Mouse (Mus musculus): ENCODE measurements around the gene Scn7a.

Scn7a gene

DNA sequence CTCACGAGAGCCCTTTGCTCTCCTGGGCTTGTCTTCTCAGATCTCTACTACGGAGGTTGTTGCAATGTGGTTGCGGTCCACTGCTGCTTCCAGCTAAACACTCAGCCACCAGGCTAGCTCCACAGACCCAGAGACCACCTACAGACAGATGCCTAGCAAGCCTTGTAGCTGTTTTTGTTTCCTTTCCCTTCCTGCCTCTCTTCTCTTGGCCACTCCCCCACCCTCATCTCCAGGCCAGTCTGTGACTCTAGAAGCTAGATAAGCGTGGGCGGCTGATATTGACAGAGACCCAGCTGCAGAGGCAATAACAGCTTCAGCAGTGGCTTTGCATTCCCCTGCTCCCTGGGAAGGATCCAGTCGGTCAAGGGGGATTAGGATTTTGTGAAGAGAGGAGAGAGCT, at the start of gene Scn7a:
Gene Scn7a (minus strand): TSS at position 150 of the 400 bp plus-strand sequence.
- no peak for DNase-seq (ENCODE audit: low spot score in 2 of 2)

DNA sequence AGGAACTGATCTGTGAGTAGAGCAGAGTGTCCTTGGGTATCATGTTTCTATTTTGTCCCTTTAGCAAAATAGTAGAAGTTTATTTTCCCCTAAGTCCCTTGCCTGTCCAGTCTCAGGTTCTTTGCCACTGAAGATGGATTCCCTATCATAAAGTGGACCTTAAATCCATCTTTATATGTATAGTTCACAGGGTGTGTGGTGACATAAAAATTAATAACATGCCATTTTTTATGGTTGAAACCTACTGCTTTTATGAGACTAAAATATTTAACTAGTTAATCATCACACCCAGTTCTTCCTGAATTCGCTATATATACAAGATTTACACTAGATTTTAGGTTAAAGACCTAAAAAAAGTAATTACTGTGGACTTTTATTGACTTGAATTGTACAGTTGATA, 43.0 kb upstream of the Scn7a start:
- no peak for DNase-seq (ENCODE audit: low spot score in 2 of 2)

- no peak for DNase-seq (ENCODE audit: low spot score in 2 of 2)
Measured at GRCm38 (mm10) chr2:66819862-66820559, 35.3 kb upstream of the Scn7a start.

DNA sequence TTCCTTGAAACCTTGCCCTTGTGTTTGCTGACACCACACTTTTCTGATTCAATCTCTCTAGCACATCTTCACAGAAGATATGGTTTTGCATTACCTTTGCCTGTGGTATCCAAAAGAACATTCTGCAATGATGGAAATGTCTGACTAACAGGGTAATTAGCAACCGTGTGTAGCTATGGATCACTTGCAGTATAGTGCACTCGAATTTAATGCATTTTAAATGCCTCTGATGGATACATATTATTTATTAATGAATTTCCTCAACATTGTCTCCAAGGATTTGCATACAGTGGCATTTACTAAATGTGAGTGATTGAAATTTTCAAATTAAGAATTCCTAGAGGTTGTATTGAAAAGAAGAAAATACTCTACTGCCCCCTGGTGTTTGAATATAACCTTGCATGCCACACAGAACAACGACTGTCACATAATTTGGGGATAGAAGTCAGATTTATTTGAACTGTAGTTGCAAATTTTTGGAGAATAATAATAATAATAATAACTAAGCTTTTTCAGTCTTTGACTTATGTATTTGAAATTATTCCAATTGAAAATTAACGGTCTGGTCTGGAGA, 15.0 kb upstream of the Scn7a start:
- no peak for DNase-seq (ENCODE audit: low spot score in 2 of 2)

- DNase-seq (ENCODE audit: low spot score in 2 of 2), result no peak
Measured at GRCm38 (mm10) chr2:66797493-66797892, 12.8 kb upstream of the Scn7a start.

DNA sequence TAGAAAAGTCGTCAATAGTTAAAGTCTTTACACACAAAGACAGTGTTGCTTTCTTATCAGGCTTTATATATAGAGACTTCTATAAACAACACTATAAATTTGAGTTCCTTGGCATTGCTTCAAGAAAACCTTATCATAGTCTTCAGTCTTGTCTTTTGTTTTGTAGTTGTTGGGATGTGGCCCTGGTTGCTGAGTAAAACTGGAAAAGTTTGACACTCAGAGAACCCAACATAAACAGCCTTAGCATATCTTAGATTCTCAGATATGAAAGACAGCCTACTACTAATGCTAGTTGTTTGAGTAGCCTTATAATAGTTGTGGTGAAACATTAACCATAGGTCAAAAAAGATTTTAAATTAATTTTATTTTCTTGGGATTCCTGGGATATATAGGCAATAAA, 6.9 kb upstream of the Scn7a start:
- DNase-seq (ENCODE audit: low spot score in 2 of 2), result no peak

GRCm38 (mm10) chr2:66780884-66781283, 3.8 kb downstream of the Scn7a start:
- no peak for DNase-seq (ENCODE audit: low spot score in 2 of 2)

DNA sequence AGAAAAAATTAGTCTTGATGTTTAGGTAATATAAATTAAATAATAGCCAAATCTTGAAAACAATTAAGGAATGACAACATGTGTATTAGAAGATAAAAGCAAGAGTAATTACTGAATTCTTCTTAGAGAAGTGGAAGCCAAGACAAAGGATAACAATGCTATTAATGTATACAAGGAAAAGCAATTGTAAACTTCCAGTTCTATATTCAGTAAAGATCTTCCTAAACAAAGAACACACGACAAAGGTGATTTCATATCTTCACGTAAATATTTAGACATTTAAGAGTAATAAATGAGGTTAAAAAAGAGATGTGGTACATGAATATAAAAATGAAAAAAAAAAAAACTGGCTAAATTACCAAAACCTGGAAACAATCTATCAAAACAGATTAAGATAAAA, 16.7 kb downstream of the Scn7a start:
- no peak for DNase-seq (ENCODE audit: low spot score in 2 of 2)

- DNase-seq (ENCODE audit: low spot score in 2 of 2), result no peak
Measured at GRCm38 (mm10) chr2:66765170-66765569, 19.5 kb downstream of the Scn7a start.

DNA sequence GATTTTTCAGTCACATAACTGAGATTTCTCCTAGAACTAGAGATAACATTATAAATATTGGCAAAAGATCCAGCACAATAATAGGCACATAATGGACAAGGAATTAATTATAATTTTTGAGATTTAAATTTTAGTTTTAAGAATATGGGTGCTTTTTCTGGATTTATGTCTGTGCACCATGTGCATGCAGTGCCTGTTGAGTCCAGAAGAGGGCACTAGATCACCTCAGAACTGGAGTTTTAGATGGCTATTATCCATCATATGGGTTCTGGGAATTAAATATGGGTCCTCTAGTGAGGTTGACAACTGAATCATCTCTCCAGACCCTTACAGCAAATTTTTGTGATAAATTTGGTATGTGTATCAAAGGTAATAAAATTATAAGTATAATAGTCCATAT, 21.8 kb downstream of the Scn7a start:
- no peak for DNase-seq (ENCODE audit: low spot score in 2 of 2)

DNA sequence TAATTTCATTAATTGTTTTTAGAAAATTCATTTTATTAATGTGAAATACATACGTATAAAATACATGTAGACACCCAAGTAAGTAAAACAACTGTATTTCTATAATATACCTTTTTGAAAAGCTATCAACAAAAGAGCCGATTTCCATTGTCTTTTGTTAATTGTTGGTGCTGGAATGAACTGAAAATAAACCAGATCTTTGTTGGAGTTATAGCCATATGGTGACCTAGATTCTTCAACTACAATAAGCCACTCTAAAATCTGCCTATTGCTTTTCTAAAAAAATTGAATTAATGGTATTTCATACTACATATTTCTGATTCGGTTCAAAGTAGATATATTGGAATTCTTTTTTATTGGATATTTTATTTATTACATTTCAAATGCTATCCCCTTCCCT, 56.7 kb downstream of the Scn7a start:
- DNase-seq (ENCODE audit: low spot score in 2 of 2), result no peak

DNA sequence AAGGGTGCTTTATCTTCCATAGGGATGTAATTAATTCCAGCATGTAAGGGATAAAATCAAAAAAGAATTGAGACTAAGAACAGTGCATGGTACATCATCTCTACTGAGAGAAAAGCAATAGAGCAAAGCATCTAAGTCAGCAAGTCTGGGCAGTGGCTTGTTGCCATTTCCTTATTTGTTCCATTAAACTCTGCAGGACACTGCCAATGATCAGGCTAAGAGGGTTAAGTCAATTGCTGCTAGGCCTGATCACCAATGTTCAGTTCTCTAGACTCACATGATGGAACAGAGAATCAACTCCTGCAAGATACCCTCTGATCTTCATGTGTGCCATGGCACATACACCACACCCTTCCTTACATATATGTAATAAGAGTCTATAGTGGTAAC, 57.1 kb downstream of the Scn7a start:
- DNase-seq (ENCODE audit: low spot score in 2 of 2), result no peak

- no peak for DNase-seq (ENCODE audit: low spot score in 2 of 2)
Measured at GRCm38 (mm10) chr2:66726878-66727584, 57.7 kb downstream of the Scn7a start.

- DNase-seq (ENCODE audit: low spot score in 2 of 2), result no peak
Measured at GRCm38 (mm10) chr2:66712071-66712470, 72.6 kb downstream of the Scn7a start.

DNA sequence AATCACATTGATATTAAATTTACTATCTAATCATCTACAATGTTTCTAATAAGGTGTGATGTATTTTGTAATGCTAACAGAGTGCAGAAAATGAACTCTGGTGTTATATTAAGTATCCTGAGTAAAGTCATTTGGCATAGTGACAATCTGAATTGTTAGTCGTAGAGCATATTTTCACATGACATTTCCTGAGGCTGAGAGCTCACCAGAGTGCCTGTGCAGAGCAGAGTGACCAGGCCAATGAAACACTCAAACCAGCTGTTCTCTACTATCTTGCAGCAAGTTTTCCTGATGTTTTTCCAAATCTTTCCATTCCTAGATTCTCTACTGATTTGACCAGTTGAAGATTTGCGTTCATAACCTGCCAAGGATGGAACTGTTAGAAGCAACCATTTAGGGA, 92.4 kb downstream of the Scn7a start:
- no peak for DNase-seq (ENCODE audit: low spot score in 2 of 2)

DNA sequence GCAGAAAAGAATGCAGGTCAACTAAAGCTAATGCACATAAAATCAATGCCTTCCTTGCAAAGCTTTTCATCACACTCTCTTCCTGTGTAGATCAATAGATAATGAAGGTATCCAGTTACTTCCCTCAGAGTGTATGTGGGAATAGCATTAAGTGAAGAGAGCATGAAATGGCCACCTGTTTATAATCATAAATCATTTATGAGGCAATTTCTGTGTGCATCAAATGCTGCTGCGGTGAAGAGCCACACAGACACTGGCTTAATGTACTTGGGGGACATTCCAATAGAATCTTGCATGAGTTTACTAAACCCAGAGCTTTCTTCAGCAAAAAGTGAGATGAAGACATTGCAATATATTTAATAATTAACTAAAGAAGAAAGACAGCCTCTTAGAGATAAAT, 122.7 kb downstream of the Scn7a start:
- no peak for DNase-seq (ENCODE audit: low spot score in 2 of 2)

- DNase-seq (ENCODE audit: low spot score in 2 of 2), result no peak
Measured at GRCm38 (mm10) chr2:66656430-66656829, 128.3 kb downstream of the Scn7a start.

- DNase-seq (ENCODE audit: low spot score in 2 of 2), result no peak
Measured at GRCm38 (mm10) chr2:66655431-66655830, 129.3 kb downstream of the Scn7a start.

DNA sequence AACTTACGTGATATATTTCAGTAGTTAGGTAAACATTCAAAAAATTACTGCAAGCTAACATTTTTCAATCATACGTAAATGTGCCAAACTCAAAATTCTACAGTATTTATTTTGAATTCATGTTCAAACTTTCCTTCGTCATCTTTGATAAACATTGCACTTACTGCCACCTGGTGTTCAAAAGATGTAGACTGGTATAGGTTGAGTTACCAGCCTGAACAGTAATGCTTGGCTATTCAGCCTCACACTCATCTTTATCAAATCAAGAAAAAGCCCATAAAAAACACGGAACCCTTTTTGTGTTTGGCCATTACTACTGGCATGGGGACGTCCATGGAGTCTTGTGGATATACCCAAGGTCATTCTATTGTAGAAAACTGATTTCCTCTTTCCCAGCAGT, 140.3 kb downstream of the Scn7a start:
- no peak for DNase-seq (ENCODE audit: low spot score in 2 of 2)

DNA sequence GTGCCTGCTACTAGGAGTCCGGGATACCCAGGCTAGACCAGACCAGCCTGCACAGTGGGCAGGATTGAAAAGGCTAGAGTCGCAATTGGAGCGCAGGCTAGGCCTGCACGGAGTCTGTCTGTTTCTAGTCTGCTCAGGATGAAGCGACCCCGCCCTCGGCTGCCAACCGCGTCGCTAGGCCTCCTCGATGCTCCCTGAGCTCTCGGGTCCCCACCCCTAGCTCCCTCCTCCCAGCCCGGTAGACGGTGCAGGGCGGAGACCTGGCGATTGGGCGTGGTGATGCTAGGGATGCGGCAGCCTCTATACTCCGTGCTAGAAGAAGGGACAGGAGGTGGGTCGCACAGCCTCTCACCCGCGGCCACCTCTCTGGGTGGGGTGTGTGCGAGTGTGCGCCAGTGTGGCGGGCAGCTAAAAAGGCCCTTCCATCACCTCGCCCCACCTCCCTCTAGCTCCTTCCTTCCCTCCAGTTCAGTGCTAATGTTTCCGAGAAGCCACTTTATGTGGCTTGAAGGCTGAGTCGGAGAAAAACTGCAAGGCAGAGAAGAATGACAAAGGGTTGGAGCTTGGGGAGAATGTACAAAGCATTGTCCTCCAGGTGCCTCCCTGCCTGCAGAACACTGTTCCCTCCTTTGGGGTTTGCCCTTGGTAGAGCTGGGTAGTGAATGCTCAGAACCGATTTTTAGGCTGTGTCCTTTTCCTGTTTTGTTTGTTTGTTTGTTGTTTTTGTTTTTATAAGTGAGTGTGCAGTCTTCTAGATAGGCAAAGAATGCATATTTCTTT, 149.9 kb downstream of the Scn7a start, which contains the start of gene Scn9a:
Gene Scn9a (minus strand): TSS at position 383 of the 780 bp plus-strand sequence.
- DNase-seq (ENCODE audit: low spot score in 2 of 2), result no peak

GRCm38 (mm10) chr2:66632728-66633127, 152.0 kb downstream of the Scn7a start:
- no peak for DNase-seq (ENCODE audit: low spot score in 2 of 2)

Measured in spleen, postnatal 4 days (tissue).